Mouse (Mus musculus) left cerebral cortex, adult 2 months (tissue): ENCODE measurements around the gene Sapcd1. TPM values are rescaled to one million over a fixed set of nuclear protein-coding genes. Genes with fewer than 3 reads are reported as not detected.

Experiments
- DNase-seq, 2 experiments: peaks; one replicate each; pipeline ENCODE4 v3.0.0; 2021 to 2022; ENCODE audit warnings: low spot score in 2 of 2, mixed read lengths in 1 of 2; ENCODE audit errors: extremely low spot score in 1 of 2
- H3K27ac ChIP-seq: fragments of 200-600 bp; 2 replicates; pipeline ENCODE4 v1.8.1; 2022
- H3K4me3 ChIP-seq: fragments of 200-600 bp; 2 replicates; pipeline ENCODE4 v1.8.1; 2022
- CTCF ChIP-seq: fragments of 200-600 bp; IDR thresholded peaks from 2 replicates; pipeline ENCODE4 v1.8.1; 2022; ENCODE audit warnings: antibody characterized with exemption, mild to moderate bottlenecking, moderate library complexity
- intact Hi-C: fragments of 180-260 bp; cut with DNase I; formaldehyde crosslinking; loops from one replicate; pipeline ENCODE4 v1.15.1; 2025
- total RNA-seq, 2 experiments: library from RNA; stranded (reverse); gene quantifications; 2 replicates each; pipeline ENCODE4 v1.2.3; 2021

The Sapcd1 gene
- total RNA-seq, 2 experiments from 2014 or later = 0.59 TPM; not detected in 1

DNA sequence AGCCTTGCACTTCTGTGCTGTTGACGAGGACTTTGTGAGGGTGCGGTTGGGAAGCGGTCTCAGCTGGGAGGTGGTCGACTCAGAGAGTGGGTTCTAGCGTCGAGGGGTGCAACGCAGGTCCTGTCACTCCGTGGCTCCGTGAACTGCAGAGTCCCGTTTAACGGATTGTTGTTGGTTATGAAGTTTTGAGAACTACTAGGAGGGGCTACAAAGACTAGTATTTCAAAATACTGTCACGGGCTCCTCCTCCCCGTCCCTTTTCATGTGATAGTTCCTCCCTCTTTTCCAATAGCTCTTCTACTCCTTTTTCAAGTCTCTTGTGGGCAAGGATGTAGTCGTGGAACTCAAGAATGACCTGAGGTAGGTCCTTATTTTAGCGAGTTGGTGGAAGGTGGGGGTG, 45.5 kb downstream of the Sapcd1 start:
- peak overlapping the region; percentile 69 for H3K4me3 ChIP-seq
- no peak for TF ChIP-seq CTCF
- intact Hi-C loops = loop anchor here (5.0 kb wide), 2 partner anchors 125 to 145 kb away; partner anchors contain the start of genes Dxo and Stk19
- DNase-seq = no peak
- peak overlapping the region; percentile 92 for H3K27ac ChIP-seq

GRCm38 (mm10) chr17:34981690-34982180, 46.1 kb downstream of the Sapcd1 start, which contains the start of gene Lsm2:
Gene Lsm2, plus strand, starts transcription at chr17:34981862.
- TF ChIP-seq CTCF = peak; percentile 15
- peak; percentile 90 for DNase-seq
- H3K27ac ChIP-seq = peak within 1 kb of the TSS; percentile 92
- intact Hi-C loops = loop anchor here (1.0 to 5.0 kb wide), 3 partner anchors 29 to 144 kb away; partner anchors contain the start of genes Dxo and Stk19
- peak within 1 kb of the TSS; percentile 69 for H3K4me3 ChIP-seq

DNA sequence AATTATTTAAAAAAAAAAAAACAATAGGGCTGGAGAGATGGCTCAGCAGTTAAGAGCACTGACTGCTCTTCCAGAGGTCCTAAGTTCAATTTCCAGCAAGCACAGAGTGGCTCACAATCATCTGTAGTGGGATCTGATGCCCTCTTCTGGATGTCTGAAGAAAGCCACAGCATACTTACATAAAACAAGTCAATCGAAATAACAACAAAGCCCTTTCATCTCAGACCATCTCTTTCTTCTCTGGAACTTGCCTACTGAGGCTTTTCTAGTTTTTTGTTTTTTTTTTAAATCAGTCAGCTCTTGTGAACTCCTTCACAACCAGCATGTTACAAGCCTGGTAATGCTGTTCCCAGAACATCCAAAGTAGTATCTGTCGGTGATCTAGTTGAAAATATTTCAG, 47.2 kb downstream of the Sapcd1 start:
- peak; percentile 76 for TF ChIP-seq CTCF
- DNase-seq = no peak
- peak overlapping the region; percentile 92 for H3K27ac ChIP-seq
- H3K4me3 ChIP-seq = peak overlapping the region; percentile 69
- intact Hi-C loops = loop anchor here (1.0 to 5.0 kb wide), 4 partner anchors 24 to 143 kb away; partner anchors contain the start of genes Dxo and Stk19

- H3K27ac ChIP-seq = no peak overlapping the region
- no peak overlapping the region for H3K4me3 ChIP-seq
- TF ChIP-seq CTCF = no peak
- intact Hi-C loops = loop anchor here (1.0 to 5.0 kb wide), 3 partner anchors 23 to 142 kb away; partner anchors contain the start of genes Dxo and Stk19
- DNase-seq = no peak
These were observed 48.2 kb downstream of the Sapcd1 start for GRCm38 (mm10) chr17:34979631-34980030.

GRCm38 (mm10) chr17:34978239-34978638, 49.6 kb downstream of the Sapcd1 start:
- no peak for DNase-seq
- Histone ChIP-seq H3K4me3 (no peak overlapping the region), H3K27ac (no peak overlapping the region)
- no peak for TF ChIP-seq CTCF
- intact Hi-C loops = no loop called here

GRCm38 (mm10) chr17:34977000-34977399, 50.8 kb downstream of the Sapcd1 start:
- no peak overlapping the region for H3K4me3 ChIP-seq
- DNase-seq = no peak
- no peak overlapping the region for H3K27ac ChIP-seq
- intact Hi-C loops = no loop called here
- TF ChIP-seq CTCF = no peak

Other genes starting within 250 kb of the Sapcd1 start
- not detected for gene Cyp21a1, start 223.5 kb downstream of the Sapcd1 start, total RNA-seq
- 10 to 100 TPM; 54.8 to 61.5 TPM for gene Stk19, start 191.1 kb downstream of the Sapcd1 start, total RNA-seq
- gene Dxo, start 191.0 kb downstream of the Sapcd1 start, total RNA-seq = 10 to 100 TPM; 33.6 to 41.4 TPM
- 10 to 100 TPM; 70.1 to 70.4 TPM for gene Skiv2l, start 177.8 kb downstream of the Sapcd1 start, total RNA-seq
- gene Nelfe, start 177.6 kb downstream of the Sapcd1 start, total RNA-seq = 10 to 100 TPM; 35.3 to 40.3 TPM
- gene Cfb, start 165.5 kb downstream of the Sapcd1 start, total RNA-seq = under 1 TPM in 1 of 2 experiments, not detected in 1; 0.14 TPM
- gene Zbtb12, start 148.5 kb downstream of the Sapcd1 start, total RNA-seq = 1 to 10 TPM; 6.5 to 7.4 TPM
- gene Gm20547, start 146.0 kb downstream of the Sapcd1 start, total RNA-seq = not detected
- gene C2, start 129.8 kb downstream of the Sapcd1 start, total RNA-seq = 1 to 10 TPM; 2.1 to 2.2 TPM
- 100 to 1,000 TPM; 175 to 184 TPM for gene Ehmt2, start 129.5 kb downstream of the Sapcd1 start, total RNA-seq
- gene Slc44a4, start 113.5 kb downstream of the Sapcd1 start, total RNA-seq = under 1 TPM; 0.45 to 0.79 TPM
- gene Neu1, start 96.8 kb downstream of the Sapcd1 start, total RNA-seq = 10 to 100 TPM; 41.6 to 47.3 TPM
- gene Hspa1b, start 68.8 kb downstream of the Sapcd1 start, total RNA-seq = 10 to 100 TPM; 18.8 to 22.1 TPM
- gene Gm20481, start 58.1 kb downstream of the Sapcd1 start, total RNA-seq = not detected
- 10 to 100 TPM; 14.5 to 17.2 TPM for gene Hspa1a, start 55.9 kb downstream of the Sapcd1 start, total RNA-seq
- under 1 TPM; 0.34 to 0.42 TPM for gene Hspa1l, start 55.3 kb downstream of the Sapcd1 start, total RNA-seq
- 10 to 100 TPM; 15.8 to 18.4 TPM for gene Lsm2, start 46.2 kb downstream of the Sapcd1 start, total RNA-seq
- gene Vars, start 27.0 kb downstream of the Sapcd1 start, total RNA-seq = 10 to 100 TPM; 44.1 to 46.6 TPM
- gene Vwa7, start 11.4 kb downstream of the Sapcd1 start, total RNA-seq = under 1 TPM; 0.40 to 0.43 TPM
- under 1 TPM; 0.27 to 0.56 TPM for gene Msh5, start 18.7 kb upstream of the Sapcd1 start, total RNA-seq
- 1 to 10 TPM; 7.4 to 8.3 TPM for gene Clic1, start 21.9 kb upstream of the Sapcd1 start, total RNA-seq
- 10 to 100 TPM; 10.1 to 11.0 TPM for gene Ddah2, start 31.0 kb upstream of the Sapcd1 start, total RNA-seq
- not detected for gene Ly6g6c, start 37.4 kb upstream of the Sapcd1 start, total RNA-seq
- gene Mpig6b, start 38.2 kb upstream of the Sapcd1 start, total RNA-seq = not detected
- gene Ly6g6e, start 48.9 kb upstream of the Sapcd1 start, total RNA-seq = 1 to 10 TPM; 2.1 to 3.6 TPM
- 1 to 10 TPM in 1 of 2 experiments, under 1 TPM in 1; 0.70 to 1.1 TPM for gene Ly6g6d, start 50.0 kb upstream of the Sapcd1 start, total RNA-seq
- gene Ly6g6f, start 57.6 kb upstream of the Sapcd1 start, total RNA-seq = under 1 TPM in 1 of 2 experiments, not detected in 1; 0.29 TPM
- 100 to 1,000 TPM; 109 to 117 TPM for gene Abhd16a, start 61.2 kb upstream of the Sapcd1 start, total RNA-seq
- gene Ly6g5c, start 80.3 kb upstream of the Sapcd1 start, total RNA-seq = not detected
- under 1 TPM; 0.79 TPM for gene Ly6g5b, start 87.4 kb upstream of the Sapcd1 start, total RNA-seq
- gene Gpank1, start 93.4 kb upstream of the Sapcd1 start, total RNA-seq = 10 to 100 TPM; 14.8 to 15.0 TPM
- gene Csnk2b, start 94.0 kb upstream of the Sapcd1 start, total RNA-seq = 100 to 1,000 TPM; 177 to 187 TPM
- 10 to 100 TPM; 27.0 to 28.5 TPM for gene D17H6S53E, start 98.4 kb upstream of the Sapcd1 start, total RNA-seq
- not detected for gene Apom, start 104.0 kb upstream of the Sapcd1 start, total RNA-seq
- 100 to 1,000 TPM; 304 to 307 TPM for gene Bag6, start 107.2 kb upstream of the Sapcd1 start, total RNA-seq
- 100 to 1,000 TPM; 285 to 321 TPM for gene Prrc2a, start 136.9 kb upstream of the Sapcd1 start, total RNA-seq
- gene Aif1, start 148.1 kb upstream of the Sapcd1 start, total RNA-seq = 10 to 100 TPM in 1 of 2 experiments, 1 to 10 TPM in 1; 8.0 to 14.4 TPM
- gene Lst1, start 160.4 kb upstream of the Sapcd1 start, total RNA-seq = 1 to 10 TPM; 6.4 to 7.4 TPM
- under 1 TPM; 0.79 to 0.86 TPM for gene Ltb, start 166.4 kb upstream of the Sapcd1 start, total RNA-seq
- not detected for gene Tnf, start 174.0 kb upstream of the Sapcd1 start, total RNA-seq
- under 1 TPM; 0.41 to 0.65 TPM for gene Lta, start 177.3 kb upstream of the Sapcd1 start, total RNA-seq
- not detected for gene Gm16181, start 192.8 kb upstream of the Sapcd1 start, total RNA-seq
- gene Atp6v1g2, start 205.6 kb upstream of the Sapcd1 start, total RNA-seq = 100 to 1,000 TPM; 549 to 569 TPM
- 10 to 100 TPM; 13.0 to 16.1 TPM for gene Nfkbil1, start 207.8 kb upstream of the Sapcd1 start, total RNA-seq
- 100 to 1,000 TPM; 215 TPM for gene Ddx39b, start 213.7 kb upstream of the Sapcd1 start, total RNA-seq
- gene H2-D1, start 234.7 kb upstream of the Sapcd1 start, total RNA-seq = 10 to 100 TPM; 20.3 to 25.3 TPM